Mouse (Mus musculus): ENCODE measurements around the gene Dcun1d1. TPM values are rescaled to one million over a fixed set of nuclear protein-coding genes. Genes with fewer than 3 reads are reported as not detected.

The Dcun1d1 gene
- polyA plus RNA-seq, 1 experiment: 12.3 TPM

DNA sequence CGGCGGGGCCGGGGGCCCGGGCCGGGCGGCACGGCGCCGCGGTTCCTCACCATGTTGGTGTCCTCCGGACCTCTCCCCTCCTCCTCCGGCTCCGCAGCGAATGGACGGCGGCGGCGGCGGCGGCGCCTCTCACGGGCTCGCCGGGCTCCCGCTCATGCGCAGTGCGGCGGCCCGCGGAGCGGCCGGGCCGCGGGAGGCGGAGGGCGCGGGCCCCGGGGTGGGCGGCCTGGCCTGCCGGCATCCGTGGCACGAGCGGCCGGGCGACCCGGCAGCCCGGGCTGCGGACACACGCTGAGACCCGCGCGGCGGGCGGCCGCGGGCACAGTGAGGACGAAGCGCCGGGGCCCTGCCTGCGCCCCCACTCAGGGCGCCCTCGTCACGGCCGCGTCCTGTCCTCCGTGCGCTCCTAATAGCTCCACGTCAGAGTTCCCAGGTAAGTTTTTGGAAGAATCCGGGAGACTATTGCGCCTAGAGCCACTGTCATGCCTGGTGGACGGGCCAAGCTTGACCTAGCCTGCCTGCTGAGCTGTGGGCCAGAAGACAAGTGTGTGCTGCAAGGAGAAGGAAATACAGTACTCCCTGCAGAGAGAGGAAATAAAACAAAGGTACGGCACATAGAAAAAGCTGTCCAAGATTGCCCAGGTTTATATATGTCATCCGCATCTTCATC lies 4.4 kb downstream of the Dcun1d1 start:
- peaks cover 11% of the 10 kb centered on the region for H3K4me1 ChIP-seq (ENCODE audit: control insufficient read depth, insufficient read depth, low read length)
- 1% methylated on average over 59 of the region's 73 CpGs for whole genome bisulfite sequencing
- H3K4me3 ChIP-seq (replicated peaks; ENCODE audit: extremely low read depth, low read depth, low read length): peak overlapping the region; percentile 99
- TF ChIP-seq POLR2A (IDR thresholded peaks at IDR 0.05; ENCODE audit: borderline replicate concordance, extremely low read depth, low read depth, low read length): peak; percentile 46; the same call in 1 of the 2 replicates
- no peak for TF ChIP-seq CTCF (IDR thresholded peaks at IDR 0.05; ENCODE audit: insufficient read depth, low read length)
- DNase-seq: peak; percentile 82

DNA sequence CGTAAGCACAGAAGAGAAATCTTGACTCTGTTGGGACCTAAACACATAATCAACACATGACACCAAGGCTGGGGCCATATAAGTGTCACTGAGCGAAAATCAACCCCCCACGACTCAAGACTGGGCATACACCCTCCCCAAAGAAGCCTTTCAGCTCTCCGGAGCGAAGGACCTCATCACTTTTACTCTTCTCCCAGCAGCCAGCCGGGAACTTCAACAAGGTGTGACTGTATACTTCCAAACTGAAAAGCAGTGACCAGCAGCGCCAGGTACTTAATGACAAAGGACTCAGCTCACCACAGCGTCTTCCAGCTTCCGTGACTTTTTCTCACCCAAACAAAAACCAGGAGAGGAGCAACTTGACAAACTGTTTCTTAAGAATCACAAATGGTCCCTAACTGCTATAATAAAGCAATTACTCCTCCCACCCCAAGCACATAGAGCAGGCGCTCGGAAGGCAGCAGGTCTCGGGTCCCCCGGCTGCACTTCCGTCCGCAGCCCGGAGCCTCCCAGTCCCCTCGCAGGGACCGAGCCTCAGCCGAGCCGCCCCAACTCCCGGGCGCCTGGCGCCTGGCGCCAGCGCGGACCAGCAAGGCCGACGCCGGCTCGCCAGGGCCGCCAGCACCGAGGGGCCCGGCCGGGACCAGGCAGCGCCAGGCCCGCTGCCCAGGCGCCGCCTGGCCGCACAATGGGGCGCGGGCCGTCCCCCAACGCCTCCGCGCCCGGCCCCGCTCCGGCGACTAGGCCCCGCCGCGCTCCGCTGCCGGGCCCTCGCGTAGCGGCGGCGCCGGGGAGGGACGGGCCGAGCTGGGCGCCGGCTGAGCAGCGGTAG lies 5.1 kb downstream of the Dcun1d1 start:
- H3K4me3 ChIP-seq (replicated peaks; ENCODE audit: extremely low read depth, low read depth, low read length): peak overlapping the region; percentile 99
- peaks cover 11% of the 10 kb centered on the region for H3K4me1 ChIP-seq (ENCODE audit: control insufficient read depth, insufficient read depth, low read length)
- peak; percentile 66 for DNase-seq
- TF ChIP-seq CTCF (IDR thresholded peaks at IDR 0.05; ENCODE audit: insufficient read depth, low read length): no peak
- under 1% methylated on average over 56 of the region's 65 CpGs for WGBS

DNA sequence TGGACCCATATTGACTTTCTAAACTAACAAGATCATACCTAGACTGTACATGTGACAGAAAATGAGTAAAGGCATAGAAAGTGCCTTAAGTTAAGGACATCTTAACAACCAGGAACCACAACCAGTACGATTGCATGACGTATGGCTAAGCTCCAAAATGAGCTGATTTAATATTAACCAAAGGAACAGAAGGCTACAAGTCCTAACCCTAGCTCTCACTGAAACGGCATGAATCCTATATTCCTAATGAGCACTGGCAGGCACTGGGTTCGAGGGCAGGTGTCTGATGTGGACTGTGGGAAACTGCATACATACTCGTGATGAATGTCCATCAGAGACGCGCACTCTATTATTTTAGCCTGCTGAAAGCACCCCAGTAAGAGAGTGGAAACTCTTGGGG lies 5.9 kb downstream of the Dcun1d1 start:
- peak overlapping the region; percentile 49 for H3K4me3 ChIP-seq (replicated peaks; ENCODE audit: extremely low read depth, low read depth, low read length)
- TF ChIP-seq POLR2A (IDR thresholded peaks at IDR 0.05; ENCODE audit: borderline replicate concordance, extremely low read depth, low read depth, low read length) (no peak), CTCF (IDR thresholded peaks at IDR 0.05; ENCODE audit: insufficient read depth, low read length) (no peak)
- H3K4me1 ChIP-seq (ENCODE audit: control insufficient read depth, insufficient read depth, low read length): peaks cover 11% of the 10 kb centered on the region
- DNase-seq: no peak
- 17% methylated on average over 7 of the region's 7 CpGs for WGBS

DNA sequence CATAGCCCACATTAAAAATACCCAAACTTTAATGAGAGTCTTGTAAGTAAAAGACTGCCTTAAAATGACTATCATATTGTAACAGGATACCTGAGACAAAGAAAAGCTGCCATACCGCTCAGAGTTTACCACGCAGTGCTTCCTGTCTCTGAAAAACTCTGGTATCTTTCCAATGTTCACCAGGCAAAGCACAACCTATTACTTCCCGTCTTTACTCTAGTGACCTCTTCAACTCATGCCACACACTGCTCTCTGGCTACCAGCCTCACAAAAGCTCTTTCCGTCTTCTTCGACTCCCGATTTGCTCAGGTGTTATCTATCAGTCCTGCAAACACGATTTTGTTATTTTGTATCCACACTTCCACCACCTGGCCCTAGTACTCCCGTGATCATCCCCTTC lies 7.4 kb downstream of the Dcun1d1 start:
- no peak for DNase-seq
- TF ChIP-seq POLR2A (IDR thresholded peaks at IDR 0.05; ENCODE audit: borderline replicate concordance, extremely low read depth, low read depth, low read length): no peak
- Histone ChIP-seq H3K4me3 (replicated peaks; ENCODE audit: extremely low read depth, low read depth, low read length) (no peak overlapping the region), H3K4me1 (ENCODE audit: control insufficient read depth, insufficient read depth, low read length) (peaks cover 11% of the 10 kb centered on the region)
- WGBS: 10% methylated on average over 8 of the region's 8 CpGs

DNA sequence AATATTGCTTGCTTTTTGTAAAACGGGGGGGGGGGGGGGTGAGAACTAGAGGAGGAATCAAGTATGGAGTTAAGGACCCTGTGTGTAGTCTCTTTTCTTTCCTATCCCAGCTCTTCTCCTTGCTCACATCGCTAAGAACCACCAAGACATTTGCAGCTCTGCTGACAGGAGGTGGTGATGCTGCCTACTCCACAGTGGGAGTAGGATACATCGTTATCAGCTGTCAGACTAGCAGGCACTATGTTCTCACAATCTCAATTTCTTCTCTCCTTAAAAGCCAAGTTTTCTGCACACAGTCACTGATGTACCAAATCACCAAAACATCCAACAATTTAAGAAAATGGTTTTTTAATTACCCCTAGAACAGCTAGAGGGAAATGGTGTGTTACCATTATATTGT lies 7.8 kb downstream of the Dcun1d1 start:
- no peak for DNase-seq
- Histone ChIP-seq H3K4me1 (ENCODE audit: control insufficient read depth, insufficient read depth, low read length) (peaks cover 11% of the 10 kb centered on the region), H3K4me3 (replicated peaks; ENCODE audit: extremely low read depth, low read depth, low read length) (no peak overlapping the region)
- no peak for TF ChIP-seq CTCF (IDR thresholded peaks at IDR 0.05; ENCODE audit: insufficient read depth, low read length)
- no peak for TF ChIP-seq POLR2A (IDR thresholded peaks at IDR 0.05; ENCODE audit: borderline replicate concordance, extremely low read depth, low read depth, low read length)
- 36% methylated on average over 3 of the region's 3 CpGs for WGBS

DNA sequence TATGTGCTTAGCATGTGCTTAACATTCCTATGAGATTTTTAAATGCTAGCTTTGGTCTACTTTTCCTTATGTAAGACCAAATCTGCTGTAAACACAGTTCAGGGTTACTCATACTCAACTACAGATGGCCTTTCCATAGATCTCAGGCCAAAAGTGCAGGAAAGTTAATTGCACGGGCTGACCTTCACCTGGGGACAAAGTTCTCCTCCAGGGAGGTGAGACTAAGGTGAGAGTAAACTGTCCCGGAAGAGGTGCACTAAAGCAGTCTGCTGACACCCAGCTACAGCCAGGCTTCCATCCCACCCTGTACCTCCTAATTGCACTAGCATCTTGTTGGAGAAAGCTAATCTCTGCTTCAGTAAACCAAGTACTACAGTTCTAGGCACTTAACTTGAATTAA lies 11.4 kb downstream of the Dcun1d1 start:
- DNase-seq: no peak
- H3K4me3 ChIP-seq (replicated peaks; ENCODE audit: extremely low read depth, low read depth, low read length): no peak overlapping the region
- 74% methylated on average over 2 of the region's 2 CpGs for WGBS
- no peak for TF ChIP-seq CTCF (IDR thresholded peaks at IDR 0.05; ENCODE audit: insufficient read depth, low read length)
- no peak for TF ChIP-seq POLR2A (IDR thresholded peaks at IDR 0.05; ENCODE audit: borderline replicate concordance, extremely low read depth, low read depth, low read length)
- H3K4me1 ChIP-seq (ENCODE audit: control insufficient read depth, insufficient read depth, low read length): peaks cover 5% of the 10 kb centered on the region

DNA sequence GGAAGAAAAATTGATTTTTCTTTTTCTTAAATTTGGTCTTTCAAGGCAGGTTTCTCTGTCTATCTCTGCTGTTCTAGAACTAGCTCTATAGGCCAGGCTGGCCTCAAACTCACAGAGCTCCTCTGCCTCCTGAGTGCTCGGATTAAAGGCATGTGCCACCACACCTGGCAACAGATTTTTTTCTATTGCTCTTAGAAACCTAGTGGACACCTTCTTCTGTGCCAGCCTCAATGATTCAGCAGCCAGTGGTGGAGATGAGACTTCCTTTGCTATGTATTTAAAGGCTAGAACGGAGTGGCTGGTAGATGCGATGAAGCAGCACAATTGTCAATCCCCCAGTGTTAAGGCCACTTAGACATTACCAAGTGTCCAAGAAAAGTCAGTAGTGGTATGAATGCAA lies 13.2 kb downstream of the Dcun1d1 start:
- TF ChIP-seq POLR2A (IDR thresholded peaks at IDR 0.05; ENCODE audit: borderline replicate concordance, extremely low read depth, low read depth, low read length): no peak
- TF ChIP-seq CTCF (IDR thresholded peaks at IDR 0.05; ENCODE audit: insufficient read depth, low read length): no peak
- no peak for DNase-seq
- H3K4me3 ChIP-seq (replicated peaks; ENCODE audit: extremely low read depth, low read depth, low read length): no peak overlapping the region
- no peaks in the 10 kb centered on the region for H3K4me1 ChIP-seq (ENCODE audit: control insufficient read depth, insufficient read depth, low read length)
- WGBS: 74% methylated on average over 3 of the region's 3 CpGs

DNA sequence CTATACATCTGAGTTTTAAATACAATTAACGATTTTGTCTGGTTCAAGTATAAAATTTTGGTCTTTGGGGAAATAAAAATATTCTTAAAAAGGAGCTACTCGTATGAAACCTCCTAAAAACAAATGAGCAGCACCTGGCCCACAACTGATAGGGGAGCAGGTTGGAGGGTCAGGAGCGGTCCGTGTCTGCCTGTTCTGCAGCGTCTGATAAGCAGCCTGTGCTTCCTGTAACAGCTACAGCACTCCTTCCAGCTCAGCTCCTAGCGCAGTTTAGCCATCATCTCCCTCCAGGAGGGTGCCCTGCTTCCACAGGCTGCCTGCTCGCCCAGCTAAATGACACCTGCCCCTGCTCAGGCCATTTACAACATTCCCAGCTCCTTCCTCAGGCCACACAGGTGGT lies 13.8 kb downstream of the Dcun1d1 start:
- TF ChIP-seq CTCF (IDR thresholded peaks at IDR 0.05; ENCODE audit: insufficient read depth, low read length) (no peak), POLR2A (IDR thresholded peaks at IDR 0.05; ENCODE audit: borderline replicate concordance, extremely low read depth, low read depth, low read length) (no peak)
- DNase-seq: no peak
- H3K4me1 ChIP-seq (ENCODE audit: control insufficient read depth, insufficient read depth, low read length): no peaks in the 10 kb centered on the region
- 41% methylated on average over 7 of the region's 7 CpGs for WGBS
- no peak overlapping the region for H3K4me3 ChIP-seq (replicated peaks; ENCODE audit: extremely low read depth, low read depth, low read length)

DNA sequence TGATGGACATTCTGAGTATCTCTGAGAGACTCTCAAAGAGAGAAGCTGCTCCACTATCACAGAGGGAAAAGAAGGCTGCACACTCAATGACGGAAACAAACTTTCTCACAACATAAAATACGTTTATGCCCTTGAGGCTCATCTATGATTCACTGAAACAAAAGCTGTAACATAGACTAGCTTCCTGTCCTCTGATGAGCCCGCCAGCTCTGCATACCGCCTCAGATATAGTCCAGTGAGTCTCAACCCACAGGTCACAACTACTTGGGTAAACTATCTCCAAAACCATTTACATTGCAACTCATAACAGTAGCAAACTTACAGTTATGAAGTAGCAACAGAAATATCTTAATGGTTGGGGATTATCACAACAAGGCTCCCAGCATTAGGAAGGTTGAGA lies 14.7 kb downstream of the Dcun1d1 start:
- H3K4me3 ChIP-seq (replicated peaks; ENCODE audit: extremely low read depth, low read depth, low read length): no peak overlapping the region
- H3K4me1 ChIP-seq (ENCODE audit: control insufficient read depth, insufficient read depth, low read length): no peaks in the 10 kb centered on the region
- TF ChIP-seq POLR2A (IDR thresholded peaks at IDR 0.05; ENCODE audit: borderline replicate concordance, extremely low read depth, low read depth, low read length) (no peak), CTCF (IDR thresholded peaks at IDR 0.05; ENCODE audit: insufficient read depth, low read length) (no peak)
- no peak for DNase-seq
- WGBS: 52% methylated on average over 4 of the region's 4 CpGs

DNA sequence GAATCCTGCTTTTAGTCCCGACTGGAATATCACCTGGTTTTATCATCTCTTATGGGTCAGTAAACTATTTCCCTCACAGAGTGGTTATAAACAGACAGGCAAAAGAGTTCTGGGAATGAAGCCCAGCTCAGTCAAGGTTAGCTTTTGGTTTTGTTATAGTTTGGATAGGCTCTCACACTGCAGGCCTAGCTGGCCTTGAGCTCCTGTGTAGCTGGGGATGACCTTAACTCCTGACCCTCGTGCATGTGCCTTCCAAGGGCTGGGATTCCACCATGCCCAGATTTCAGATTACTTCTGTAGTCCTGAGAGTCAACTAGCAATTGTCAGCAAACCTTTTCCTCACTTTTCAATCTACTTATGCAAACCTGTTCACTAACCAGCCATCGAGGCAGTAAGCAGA lies 19.0 kb downstream of the Dcun1d1 start:
- no peaks in the 10 kb centered on the region for H3K4me1 ChIP-seq (ENCODE audit: control insufficient read depth, insufficient read depth, low read length)
- TF ChIP-seq CTCF (IDR thresholded peaks at IDR 0.05; ENCODE audit: insufficient read depth, low read length): no peak
- no peak for TF ChIP-seq POLR2A (IDR thresholded peaks at IDR 0.05; ENCODE audit: borderline replicate concordance, extremely low read depth, low read depth, low read length)
- DNase-seq: no peak
- no peak overlapping the region for H3K4me3 ChIP-seq (replicated peaks; ENCODE audit: extremely low read depth, low read depth, low read length)
- 77% methylated on average over 3 of the region's 3 CpGs for WGBS
